Mouse (Mus musculus) liver, embryonic 15.5 days (tissue): Measurements from ENCODE around the gene Zfand3. TPM values are rescaled to one million over a fixed set of nuclear protein-coding genes. Genes with fewer than 3 reads are reported as not detected.
A peak's percentile ranks its signal among the peaks of the same experiment; 100 is the strongest.

Experiments
- ATAC-seq: fragments of 200-750 bp; cut with Nextera tagmentation; 2 replicates; pipeline ENCODE4 v1.8.0; 2017; ENCODE audit warnings: moderate number of reproducible peaks, mild to moderate bottlenecking, moderate library complexity; ENCODE audit not compliant: insufficient read depth
- H3K27ac ChIP-seq: fragments of 300-500 bp; sonication (generic); replicated peaks from 2 replicates; pipeline ENCODE4 v1.5.1; 2015; ENCODE audit warnings: mild to moderate bottlenecking, inconsistent platforms
- H3K27me3 ChIP-seq: fragments of 300-500 bp; sonication (generic); 2 replicates; pipeline ENCODE4 v1.6.1; 2015; ENCODE audit warnings: mild to moderate bottlenecking, inconsistent platforms
- H3K36me3 ChIP-seq: fragments of 300-500 bp; sonication (generic); replicated peaks from 2 replicates; pipeline ENCODE4 v1.6.1; 2015; ENCODE audit warnings: moderate library complexity, mild to moderate bottlenecking, inconsistent platforms
- H3K4me1 ChIP-seq: fragments of 300-500 bp; sonication (generic); replicated peaks from 2 replicates; pipeline ENCODE4 v1.6.1; 2015; ENCODE audit warnings: inconsistent platforms
- H3K4me2 ChIP-seq: fragments of 300-500 bp; sonication (generic); 2 replicates; pipeline ENCODE4 v1.6.1; 2015; ENCODE audit warnings: moderate library complexity, mild to moderate bottlenecking, inconsistent platforms
- H3K4me3 ChIP-seq: fragments of 300-500 bp; sonication (generic); replicated peaks from 2 replicates; pipeline ENCODE4 v1.5.1; 2015; ENCODE audit warnings: mild to moderate bottlenecking, inconsistent platforms
- H3K9ac ChIP-seq: fragments of 300-500 bp; sonication (generic); 2 replicates; pipeline ENCODE4 v1.6.1; 2015; ENCODE audit warnings: moderate library complexity, mild to moderate bottlenecking, inconsistent platforms
- H3K9me3 ChIP-seq: fragments of 300-500 bp; sonication (generic); replicated peaks from 2 replicates; pipeline ENCODE4 v1.6.1; 2016; ENCODE audit warnings: inconsistent platforms
- WGBS: fragments of 180-500 bp; shearing (Covaris S2); methylation state at CpG from one replicate; pipeline ENCODE4 v1.1.7; 2015; ENCODE audit warnings: mixed read lengths; ENCODE audit not compliant: insufficient replicate concordance; 5-methylcytosine and 5-hydroxymethylcytosine counted together
- polyA plus RNA-seq: library from polyadenylated mRNA; unstranded; fragments of >200 nt; fragmentation: Nextera tagmentation; extraction: Ambion mirVana; gene quantifications from 2 replicates; pipeline ENCODE4 v1.2.1, GENCODE M21; 2015

Zfand3 gene
- polyA plus RNA-seq, 1 experiment from 2014 or later, result 15.4 TPM

DNA sequence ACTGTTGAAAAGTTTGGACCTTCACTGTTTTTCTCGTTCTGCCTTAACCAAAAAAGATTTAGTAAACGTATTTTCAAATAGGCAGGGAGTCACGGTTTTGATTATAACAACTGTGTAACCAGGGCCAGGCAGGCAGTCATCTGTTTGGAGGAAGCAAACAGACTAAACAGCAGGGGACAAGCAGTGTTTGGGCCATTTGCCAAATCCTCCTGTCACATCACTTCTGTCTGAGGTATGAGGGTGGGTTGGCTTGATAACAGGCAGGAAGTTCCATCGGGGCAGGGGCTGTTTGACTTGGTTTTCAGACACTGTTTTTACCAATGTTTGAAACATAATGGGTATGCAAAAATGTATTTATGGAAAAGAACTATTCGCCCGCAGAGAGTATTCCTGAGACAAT, 22.1 kb downstream of the Zfand3 start:
- Histone ChIP-seq H3K27ac (no peak overlapping the region), H3K9me3 (no peaks in the 10 kb centered on the region), H3K27me3 (no peaks in the 10 kb centered on the region), H3K36me3 (no peaks in the 10 kb centered on the region), H3K4me2 (no peak overlapping the region), H3K9ac (no peak overlapping the region), H3K4me1 (peaks cover 42% of the 10 kb centered on the region), H3K4me3 (no peak overlapping the region)
- ATAC-seq, result peak; percentile 56; the same call in 1 of the 2 replicates
- 21% methylated on average over 6 of the region's 6 CpGs for WGBS

GRCm38 (mm10) chr17:30027343-30028029, 23.0 kb downstream of the Zfand3 start:
- 46% methylated on average over 1 of the region's 1 CpGs for WGBS
- H3K36me3 ChIP-seq, result no peaks in the 10 kb centered on the region
- no peak for ATAC-seq
- no peak overlapping the region for H3K4me3 ChIP-seq
- peaks cover 42% of the 10 kb centered on the region for H3K4me1 ChIP-seq
- no peak overlapping the region; the same call in 1 of the 2 replicates for H3K4me2 ChIP-seq
- H3K27me3 ChIP-seq, result no peaks in the 10 kb centered on the region
- no peaks in the 10 kb centered on the region for H3K9me3 ChIP-seq
- H3K9ac ChIP-seq, result no peak overlapping the region
- no peak overlapping the region for H3K27ac ChIP-seq

DNA sequence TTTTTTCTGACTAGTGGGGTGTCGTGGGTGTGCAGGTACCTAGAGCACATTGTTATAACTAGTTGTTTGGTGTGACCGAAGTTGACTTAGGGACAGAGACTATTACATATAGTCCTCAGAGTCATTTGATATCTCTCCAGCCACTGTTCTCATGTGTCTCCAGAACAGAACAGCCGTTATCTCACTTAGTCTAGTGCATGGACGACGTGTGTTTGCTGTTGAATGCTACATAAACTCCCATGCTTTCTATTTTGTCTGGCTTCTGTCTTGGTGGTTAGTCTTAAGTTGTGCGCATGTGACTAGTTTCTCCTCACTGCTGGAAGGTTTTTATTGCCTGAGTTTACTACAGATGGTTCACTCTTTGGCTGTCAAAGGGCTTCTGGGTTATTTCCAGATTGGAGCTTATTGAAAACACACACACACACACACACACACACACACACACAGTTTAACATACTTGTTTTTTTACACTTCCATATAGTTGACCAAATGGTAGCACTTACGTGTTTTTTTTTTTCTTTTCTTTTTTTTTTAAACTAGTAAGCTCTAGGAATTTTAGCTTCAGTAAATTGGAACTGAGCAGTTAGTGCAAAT, 25.2 kb downstream of the Zfand3 start:
- Histone ChIP-seq H3K27me3 (no peaks in the 10 kb centered on the region), H3K36me3 (no peaks in the 10 kb centered on the region), H3K4me3 (no peak overlapping the region), H3K4me2 (no peak overlapping the region), H3K4me1 (peaks cover 42% of the 10 kb centered on the region), H3K27ac (no peak overlapping the region), H3K9ac (no peak overlapping the region), H3K9me3 (no peaks in the 10 kb centered on the region)
- WGBS, result 36% methylated on average over 7 of the region's 7 CpGs
- peak; percentile 22; the same call in 1 of the 2 replicates for ATAC-seq

- no peaks in the 10 kb centered on the region for H3K9me3 ChIP-seq
- H3K4me3 ChIP-seq, result no peak overlapping the region
- H3K36me3 ChIP-seq, result no peaks in the 10 kb centered on the region
- H3K4me2 ChIP-seq, result no peak overlapping the region
- no peak overlapping the region for H3K9ac ChIP-seq
- no peak overlapping the region for H3K27ac ChIP-seq
- 72% methylated on average over 4 of the region's 4 CpGs for WGBS
- no peaks in the 10 kb centered on the region for H3K27me3 ChIP-seq
- peaks cover 23% of the 10 kb centered on the region for H3K4me1 ChIP-seq
- ATAC-seq, result no peak
Observed at GRCm38 (mm10) chr17:30032796-30033195, 28.3 kb downstream of the Zfand3 start.

DNA sequence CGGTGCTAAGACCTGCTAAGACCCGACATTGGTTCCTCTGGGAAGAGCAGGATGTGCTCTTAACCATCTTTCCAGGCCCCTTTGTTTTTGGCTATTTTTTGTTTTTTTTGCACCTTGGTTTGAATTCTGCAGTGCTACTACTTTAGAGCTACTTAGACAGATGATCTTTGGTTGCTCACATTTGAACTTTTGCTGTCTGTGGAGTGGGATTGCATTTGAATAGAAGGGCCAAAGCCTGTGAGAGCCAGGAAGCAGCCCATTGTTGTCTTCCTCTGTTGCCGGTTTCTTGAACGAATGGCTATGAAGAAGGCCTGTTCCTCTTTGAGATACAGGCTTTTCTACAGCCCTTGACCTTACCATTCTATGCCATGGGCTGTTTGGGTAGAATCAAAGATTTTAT, 29.5 kb downstream of the Zfand3 start:
- Histone ChIP-seq H3K27me3 (no peaks in the 10 kb centered on the region), H3K9me3 (no peaks in the 10 kb centered on the region), H3K27ac (no peak overlapping the region), H3K4me1 (peaks cover 14% of the 10 kb centered on the region), H3K9ac (no peak overlapping the region), H3K4me2 (no peak overlapping the region), H3K36me3 (no peaks in the 10 kb centered on the region), H3K4me3 (no peak overlapping the region)
- no peak for ATAC-seq
- 50% methylated on average over 4 of the region's 4 CpGs for WGBS

GRCm38 (mm10) chr17:30035216-30036005, 30.9 kb downstream of the Zfand3 start:
- H3K27me3 ChIP-seq, result no peaks in the 10 kb centered on the region
- H3K9ac ChIP-seq, result no peak overlapping the region
- H3K9me3 ChIP-seq, result no peaks in the 10 kb centered on the region
- WGBS, result 53% methylated on average over 4 of the region's 4 CpGs
- ATAC-seq, result no peak
- no peak overlapping the region for H3K4me3 ChIP-seq
- H3K4me2 ChIP-seq, result no peak overlapping the region
- H3K4me1 ChIP-seq, result peaks cover 3% of the 10 kb centered on the region; the same call in 1 of the 2 replicates
- no peak overlapping the region for H3K27ac ChIP-seq
- H3K36me3 ChIP-seq, result no peaks in the 10 kb centered on the region

GRCm38 (mm10) chr17:30043163-30043822, 38.8 kb downstream of the Zfand3 start:
- Histone ChIP-seq H3K36me3 (no peaks in the 10 kb centered on the region), H3K4me2 (no peak overlapping the region), H3K27me3 (no peaks in the 10 kb centered on the region), H3K9ac (no peak overlapping the region), H3K4me3 (no peak overlapping the region), H3K27ac (peak overlapping the region; percentile 14; the same call in 1 of the 2 replicates), H3K9me3 (no peaks in the 10 kb centered on the region), H3K4me1 (peaks cover 9% of the 10 kb centered on the region)
- no peak for ATAC-seq
- 78% methylated on average over 7 of the region's 7 CpGs for WGBS

- no peak for ATAC-seq
- 81% methylated on average over 2 of the region's 2 CpGs for WGBS
- Histone ChIP-seq H3K27me3 (no peaks in the 10 kb centered on the region), H3K9ac (no peak overlapping the region), H3K9me3 (no peaks in the 10 kb centered on the region), H3K36me3 (no peaks in the 10 kb centered on the region), H3K4me2 (no peak overlapping the region), H3K4me3 (no peak overlapping the region), H3K27ac (no peak overlapping the region), H3K4me1 (peaks cover 6% of the 10 kb centered on the region)
Observed at GRCm38 (mm10) chr17:30045181-30045580, 40.6 kb downstream of the Zfand3 start.

- H3K4me2 ChIP-seq, result no peak overlapping the region
- H3K9ac ChIP-seq, result no peak overlapping the region
- peaks cover 10% of the 10 kb centered on the region for H3K4me1 ChIP-seq
- no peaks in the 10 kb centered on the region for H3K27me3 ChIP-seq
- H3K9me3 ChIP-seq, result no peaks in the 10 kb centered on the region
- no peak overlapping the region for H3K4me3 ChIP-seq
- H3K36me3 ChIP-seq, result no peaks in the 10 kb centered on the region
- ATAC-seq, result no peak
- 88% methylated on average over 5 of the region's 5 CpGs for WGBS
- H3K27ac ChIP-seq, result no peak overlapping the region
Observed at GRCm38 (mm10) chr17:30046654-30047053, 42.1 kb downstream of the Zfand3 start.

GRCm38 (mm10) chr17:30051523-30052346, 47.2 kb downstream of the Zfand3 start:
- 0 out of 2 replicates have a peak, but pooled peaks cover 3% of the 10 kb centered on the region for H3K36me3 ChIP-seq
- ATAC-seq, result no peak
- H3K4me2 ChIP-seq, result no peak overlapping the region
- H3K27ac ChIP-seq, result no peak overlapping the region
- no peak overlapping the region for H3K9ac ChIP-seq
- 46% methylated on average over 5 of the region's 5 CpGs for WGBS
- no peaks in the 10 kb centered on the region for H3K9me3 ChIP-seq
- peaks cover 26% of the 10 kb centered on the region for H3K4me1 ChIP-seq
- H3K4me3 ChIP-seq, result no peak overlapping the region
- H3K27me3 ChIP-seq, result no peaks in the 10 kb centered on the region
